Mouse (Mus musculus): Measurements from ENCODE around the gene Actl6b.
"Not testable (repeated sequence)": the region's sequence is repeated elsewhere in the genome, so short reads cannot be mapped to it uniquely, and the experiment has no call there.

Gene Actl6b

GRCm38 (mm10) chr5:137601365-137601729 is 48.0 kb downstream of the Actl6b start:
- no peak for DNase-seq (ENCODE audit: low spot score)

DNA sequence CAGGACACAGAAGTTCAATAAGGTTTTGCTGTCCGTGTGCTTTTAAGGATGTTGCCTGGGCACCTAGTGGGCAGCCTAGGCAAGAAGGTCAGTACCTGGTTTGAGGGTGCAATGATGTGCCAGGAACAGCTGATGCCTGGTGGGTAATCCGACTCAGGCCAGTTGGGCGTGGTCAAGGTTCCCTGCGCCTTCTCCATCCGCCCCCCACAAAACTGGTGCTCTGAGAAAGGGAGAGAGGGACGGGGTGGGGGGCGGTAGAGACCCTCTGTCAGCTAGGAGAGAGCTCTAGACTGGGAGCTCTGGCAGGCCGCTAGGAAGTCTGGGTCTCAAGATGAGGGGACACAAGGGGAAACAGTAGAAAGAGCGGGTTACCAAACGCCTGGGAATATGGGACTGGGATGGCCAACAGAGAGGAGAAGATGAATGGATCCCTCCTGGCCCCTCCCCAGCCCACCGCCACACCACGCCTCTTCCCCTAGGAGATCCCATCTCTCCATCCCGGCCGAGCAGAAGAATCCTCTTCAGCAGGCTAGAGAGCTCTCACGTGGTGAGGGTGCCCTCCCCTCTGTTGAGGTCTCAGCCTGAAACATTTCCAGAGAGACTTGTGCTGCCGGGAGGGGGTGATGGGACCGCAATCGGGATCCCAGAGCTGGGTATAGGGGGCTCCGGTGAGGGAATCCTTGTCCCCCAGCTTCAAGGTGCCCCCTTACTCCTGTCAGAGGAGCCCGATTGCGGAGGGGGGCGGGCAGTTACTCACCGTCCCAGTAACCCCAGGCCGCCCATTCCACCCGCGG is 54.7 kb downstream of the Actl6b start:
- DNase-seq (ENCODE audit: low spot score), result no peak

GRCm38 (mm10) chr5:137608654-137609190 is 55.4 kb downstream of the Actl6b start:
- no peak for DNase-seq (ENCODE audit: low spot score)

- no peak for DNase-seq (ENCODE audit: low spot score)
Measured at GRCm38 (mm10) chr5:137609292-137609691, 56.0 kb downstream of the Actl6b start.

- DNase-seq (ENCODE audit: low spot score), result no peak
Measured at GRCm38 (mm10) chr5:137610056-137610455, 56.7 kb downstream of the Actl6b start.

- DNase-seq (ENCODE audit: low spot score), result peak; percentile 86
Measured at GRCm38 (mm10) chr5:137610548-137611244, 57.4 kb downstream of the Actl6b start.

DNA sequence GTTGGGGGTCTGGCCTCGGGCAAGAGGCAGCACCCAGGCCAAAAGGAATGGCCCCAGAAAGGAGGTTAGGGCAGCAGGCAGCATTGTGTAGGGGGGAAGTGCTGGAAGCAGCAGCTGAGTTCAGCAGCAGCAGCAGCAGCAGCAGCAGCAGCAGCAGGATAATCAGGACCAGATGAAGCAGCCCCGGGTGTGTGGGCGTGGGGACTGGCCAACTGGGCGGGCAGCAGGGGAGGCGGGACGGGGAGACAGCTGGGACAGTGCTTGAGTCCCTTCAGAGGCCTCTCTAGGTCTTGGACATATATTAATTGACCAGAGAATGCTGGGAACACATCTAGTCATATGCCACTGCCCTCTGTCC is 57.9 kb downstream of the Actl6b start:
- DNase-seq (ENCODE audit: low spot score), result peak; percentile 82

GRCm38 (mm10) chr5:137613076-137613475 is 59.8 kb downstream of the Actl6b start:
- no peak for DNase-seq (ENCODE audit: low spot score)

DNA sequence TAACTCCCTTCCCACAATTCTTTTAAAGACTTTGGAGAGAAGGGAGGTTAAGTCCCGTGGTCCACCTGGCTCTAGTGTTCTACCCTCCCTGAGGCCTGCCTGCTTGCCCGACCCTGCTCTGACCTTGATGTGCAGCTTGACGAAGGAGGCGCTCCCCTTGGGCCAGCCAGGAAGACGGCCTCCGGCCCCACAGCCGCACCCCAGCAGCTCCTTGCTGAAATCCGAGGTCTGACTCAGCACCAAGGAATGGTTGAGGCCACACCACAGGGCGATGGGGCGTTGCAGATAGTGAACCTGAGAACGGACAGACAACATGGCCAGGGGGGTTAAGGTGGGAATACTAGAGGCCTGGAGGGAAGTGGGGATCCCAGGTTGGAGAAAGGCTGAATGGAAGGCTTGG is 60.2 kb downstream of the Actl6b start, which contains the start of gene Pcolce:
TSS of gene Pcolce (minus strand) at position 235 of the 400 bp plus-strand sequence.
- DNase-seq (ENCODE audit: low spot score), result no peak

GRCm38 (mm10) chr5:137614921-137615320 is 61.6 kb downstream of the Actl6b start:
- DNase-seq (ENCODE audit: low spot score), result not testable (repeated sequence)

DNA sequence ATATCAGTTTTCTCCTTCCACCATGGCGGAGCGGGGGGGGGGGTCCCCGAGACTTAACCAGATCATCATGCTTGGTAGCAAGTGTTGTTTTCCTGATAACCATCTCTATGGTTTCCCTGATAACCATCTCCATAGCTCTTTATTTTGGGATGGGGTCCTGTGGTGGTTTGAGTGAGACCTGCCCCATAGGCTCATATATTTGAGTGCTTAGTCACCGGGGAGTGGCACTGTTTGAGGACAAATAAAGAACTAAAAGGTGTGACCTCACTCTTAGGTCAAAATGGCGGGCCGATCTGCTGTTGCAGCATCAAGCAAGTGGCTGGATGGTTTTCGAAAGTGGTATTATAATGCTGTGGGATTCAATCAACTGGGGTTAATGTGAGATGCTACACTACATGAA is 62.0 kb downstream of the Actl6b start:
- no peak for DNase-seq (ENCODE audit: low spot score)

Data from testis, postnatal 10 days (tissue).